Mouse (Mus musculus) C2C12 (cell line): ENCODE measurements at regions not wholly inside any gene's neighbourhood (a gene's known extent, or its start where the extent isn't known, plus 50 kb on each side); places are given as distances from the start of the nearest gene placed in this dataset.

Experiments used
- CEBPB ChIP-seq: IDR thresholded peaks from one replicate; pipeline ENCODE4 v1.6.1; 2011; ENCODE audit warnings: low read depth, mild to moderate bottlenecking, control low read depth, moderate library complexity
- CTCF ChIP-seq: IDR thresholded peaks from one replicate; pipeline ENCODE4 v1.5.1; 2011; ENCODE audit not compliant: control insufficient read depth, insufficient read depth, insufficient read length
- FOSL1 ChIP-seq: IDR thresholded peaks from one replicate; pipeline ENCODE4 v1.8.0; 2011; ENCODE audit warnings: mild to moderate bottlenecking, low read length; ENCODE audit not compliant: poor library complexity, insufficient read depth, severe bottlenecking
- MYOG ChIP-seq: IDR thresholded peaks from one replicate; pipeline ENCODE4 v1.6.1; 2011; ENCODE audit not compliant: control insufficient read depth, insufficient read length; ENCODE audit errors: extremely low read depth
- USF1 ChIP-seq: IDR thresholded peaks from one replicate; pipeline ENCODE4 v1.6.1; 2011; ENCODE audit warnings: low read depth, mild to moderate bottlenecking, control low read depth, moderate library complexity

DNA sequence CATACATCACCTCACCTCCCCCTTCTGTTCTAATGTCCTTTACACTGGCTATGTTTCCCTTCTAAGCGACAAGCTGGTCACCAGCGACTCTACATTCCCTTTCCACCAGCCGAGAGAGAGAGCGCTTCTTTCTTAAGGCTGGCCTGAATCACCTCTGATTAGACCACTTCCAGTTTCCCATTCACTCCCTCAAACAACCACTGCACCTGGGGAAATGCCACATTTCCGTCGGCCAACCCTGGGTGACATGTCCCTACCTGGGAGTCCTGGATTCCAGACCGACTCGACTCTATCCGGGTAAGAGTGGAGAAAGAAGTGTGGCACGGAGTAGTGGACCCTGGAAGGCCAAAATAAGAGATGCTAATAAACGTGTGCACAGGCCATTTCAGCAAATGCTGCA, 84.5 kb upstream of the Cplx2 start:
- TF ChIP-seq FOSL1 (no peak), CTCF (no peak), MYOG (no peak), CEBPB (no peak), USF1 (no peak)
